Mouse (Mus musculus): Measurements from ENCODE around the gene Tom1l2. TPM values are rescaled to one million over a fixed set of nuclear protein-coding genes. Genes with fewer than 3 reads are reported as not detected.

Tom1l2 gene
- polyA plus RNA-seq, 1 experiment from 2014 or later = 6.8 TPM

DNA sequence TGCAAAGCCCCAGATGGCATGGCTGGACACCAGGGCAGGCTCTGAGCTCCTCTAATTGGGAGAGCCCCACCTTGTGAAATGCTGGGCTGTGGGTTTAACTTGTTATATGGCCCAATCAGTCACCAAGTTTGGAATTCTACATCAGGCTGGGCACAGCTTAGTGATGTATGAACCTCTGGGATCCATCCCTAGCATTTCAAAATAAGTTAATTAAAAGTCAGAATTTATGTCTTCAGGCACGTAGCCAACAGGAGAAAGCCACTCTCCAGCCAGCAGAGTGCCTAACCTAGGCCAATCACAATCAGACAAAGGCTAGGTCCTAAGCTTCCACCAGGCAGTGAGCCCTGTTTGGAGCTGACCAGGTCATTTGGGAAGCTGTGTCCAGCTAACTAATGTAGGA lies 136.0 kb downstream of the Tom1l2 start:
- H3K36me3 ChIP-seq (ENCODE audit: control insufficient read depth, insufficient read depth) = peaks cover 9% of the 10 kb centered on the region
- peaks cover 76% of the 10 kb centered on the region for H3K4me1 ChIP-seq (ENCODE audit: control insufficient read depth, low read depth, low read length)
- H3K27ac ChIP-seq (ENCODE audit: low read length) = peak overlapping the region; percentile 61
- H3K9me3 ChIP-seq (replicated peaks; ENCODE audit: control insufficient read depth, low read length) = no peaks in the 10 kb centered on the region
- H3K27me3 ChIP-seq (ENCODE audit: control insufficient read depth, insufficient read depth, low read depth, low read length) = no peaks in the 10 kb centered on the region
- H3K4me3 ChIP-seq (ENCODE audit: low read depth, low read length) = no peak overlapping the region
- ATAC-seq (ENCODE audit: low read depth) = no peak
- H3K4me2 ChIP-seq (ENCODE audit: low read depth, low read length) = peak overlapping the region; percentile 27
- WGBS (ENCODE audit: insufficient replicate concordance) = 84% methylated on average over 1 of the region's 1 CpGs
- peak overlapping the region; percentile 31 for H3K9ac ChIP-seq (ENCODE audit: low read depth, low read length)

GRCm38 (mm10) chr11:60213266-60213665 lies 139.4 kb downstream of the Tom1l2 start:
- no peak for ATAC-seq (ENCODE audit: low read depth)
- peak overlapping the region; percentile 5; the same call in 1 of the 2 replicates for H3K9ac ChIP-seq (ENCODE audit: low read depth, low read length)
- peaks cover 80% of the 10 kb centered on the region for H3K4me1 ChIP-seq (ENCODE audit: control insufficient read depth, low read depth, low read length)

DNA sequence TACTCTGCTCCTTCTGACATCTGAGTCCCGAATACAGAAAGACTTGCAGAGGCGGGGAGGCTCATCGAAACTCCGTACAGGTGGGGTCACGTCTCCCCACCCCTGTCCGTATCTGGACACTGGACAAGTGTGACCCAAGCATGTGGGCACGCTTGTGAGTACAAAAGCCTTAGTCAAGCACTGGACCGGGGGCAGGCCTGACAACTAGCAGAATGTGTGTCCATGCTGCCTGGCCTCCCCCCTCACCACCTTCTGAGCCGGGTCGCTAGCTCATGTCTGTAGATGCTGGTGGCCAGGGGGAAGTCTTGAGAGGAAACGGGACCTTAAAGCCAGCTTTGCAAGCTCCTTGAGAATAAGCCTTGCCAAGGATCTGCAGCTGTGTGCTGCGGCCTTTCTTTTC lies 140.9 kb downstream of the Tom1l2 start:
- 63% methylated on average over 12 of the region's 12 CpGs for WGBS (ENCODE audit: insufficient replicate concordance)
- H3K4me1 ChIP-seq (ENCODE audit: control insufficient read depth, low read depth, low read length) = peaks cover 71% of the 10 kb centered on the region
- H3K27me3 ChIP-seq (ENCODE audit: control insufficient read depth, insufficient read depth, low read depth, low read length) = no peaks in the 10 kb centered on the region
- no peak for ATAC-seq (ENCODE audit: low read depth)
- H3K36me3 ChIP-seq (ENCODE audit: control insufficient read depth, insufficient read depth) = peaks cover 4% of the 10 kb centered on the region; the same call in 1 of the 2 replicates
- no peak overlapping the region for H3K4me2 ChIP-seq (ENCODE audit: low read depth, low read length)
- no peak overlapping the region for H3K4me3 ChIP-seq (ENCODE audit: low read depth, low read length)
- no peaks in the 10 kb centered on the region for H3K9me3 ChIP-seq (replicated peaks; ENCODE audit: control insufficient read depth, low read length)
- H3K9ac ChIP-seq (ENCODE audit: low read depth, low read length) = no peak overlapping the region
- H3K27ac ChIP-seq (ENCODE audit: low read length) = no peak overlapping the region

More at GRCm38 (mm10) chr11:60213266-60213665, 139.4 kb downstream of the Tom1l2 start:
- 72% methylated on average over 6 of the region's 6 CpGs for WGBS (ENCODE audit: insufficient replicate concordance)
- Histone ChIP-seq H3K27me3 (ENCODE audit: control insufficient read depth, insufficient read depth, low read depth, low read length) (no peaks in the 10 kb centered on the region), H3K9me3 (replicated peaks; ENCODE audit: control insufficient read depth, low read length) (no peaks in the 10 kb centered on the region), H3K27ac (ENCODE audit: low read length) (no peak overlapping the region), H3K4me3 (ENCODE audit: low read depth, low read length) (no peak overlapping the region), H3K4me2 (ENCODE audit: low read depth, low read length) (no peak overlapping the region), H3K36me3 (ENCODE audit: control insufficient read depth, insufficient read depth) (peaks cover 5% of the 10 kb centered on the region)

DNA sequence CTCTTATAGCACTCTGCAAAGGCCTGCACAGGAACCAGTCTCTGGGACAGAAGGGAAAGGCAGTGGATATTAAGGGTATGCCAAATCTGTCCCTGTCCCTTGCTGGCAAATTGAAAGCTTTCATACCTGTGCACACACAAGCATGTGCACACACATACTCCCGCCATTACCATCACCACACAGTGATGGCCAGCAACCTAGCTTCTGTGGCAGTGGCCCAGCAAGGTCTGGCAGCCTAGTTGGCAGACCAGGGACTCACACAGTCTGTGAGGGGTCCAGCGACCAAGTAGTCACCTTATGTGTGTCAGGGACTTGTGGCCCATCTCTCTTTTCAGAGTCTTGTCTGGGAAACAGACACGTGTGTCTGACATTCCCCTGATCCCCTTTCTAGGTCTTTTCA lies 141.6 kb downstream of the Tom1l2 start:
- 59% methylated on average over 3 of the region's 3 CpGs for WGBS (ENCODE audit: insufficient replicate concordance)

GRCm38 (mm10) chr11:60210305-60210724 lies 142.4 kb downstream of the Tom1l2 start:
- Histone ChIP-seq H3K36me3 (ENCODE audit: control insufficient read depth, insufficient read depth) (peaks cover 16% of the 10 kb centered on the region), H3K4me3 (ENCODE audit: low read depth, low read length) (peak overlapping the region; percentile 60), H3K4me2 (ENCODE audit: low read depth, low read length) (peak overlapping the region; percentile 78), H3K27ac (ENCODE audit: low read length) (peak overlapping the region; percentile 83), H3K4me1 (ENCODE audit: control insufficient read depth, low read depth, low read length) (peaks cover 71% of the 10 kb centered on the region), H3K9ac (ENCODE audit: low read depth, low read length) (peak overlapping the region; percentile 63), H3K27me3 (ENCODE audit: control insufficient read depth, insufficient read depth, low read depth, low read length) (no peaks in the 10 kb centered on the region), H3K9me3 (replicated peaks; ENCODE audit: control insufficient read depth, low read length) (no peaks in the 10 kb centered on the region)
- ATAC-seq (ENCODE audit: low read depth) = peak; percentile 91
- under 1% methylated on average over 47 of the region's 47 CpGs for WGBS (ENCODE audit: insufficient replicate concordance)

More for the DNA sequence above, 141.6 kb downstream of the Tom1l2 start:
- H3K27ac ChIP-seq (ENCODE audit: low read length) = peak overlapping the region; percentile 83
- H3K27me3 ChIP-seq (ENCODE audit: control insufficient read depth, insufficient read depth, low read depth, low read length) = no peaks in the 10 kb centered on the region
- no peak overlapping the region for H3K4me3 ChIP-seq (ENCODE audit: low read depth, low read length)
- no peak for ATAC-seq (ENCODE audit: low read depth)
- H3K9me3 ChIP-seq (replicated peaks; ENCODE audit: control insufficient read depth, low read length) = no peaks in the 10 kb centered on the region
- H3K36me3 ChIP-seq (ENCODE audit: control insufficient read depth, insufficient read depth) = peaks cover 10% of the 10 kb centered on the region
- peak overlapping the region; percentile 63 for H3K9ac ChIP-seq (ENCODE audit: low read depth, low read length)
- H3K4me2 ChIP-seq (ENCODE audit: low read depth, low read length) = peak overlapping the region; percentile 78
- peaks cover 72% of the 10 kb centered on the region for H3K4me1 ChIP-seq (ENCODE audit: control insufficient read depth, low read depth, low read length)

GRCm38 (mm10) chr11:60209933-60210249 lies 142.8 kb downstream of the Tom1l2 start:
- H3K9me3 ChIP-seq (replicated peaks; ENCODE audit: control insufficient read depth, low read length) = no peaks in the 10 kb centered on the region
- WGBS (ENCODE audit: insufficient replicate concordance) = 0% methylated on average over 2 of the region's 2 CpGs
- H3K27ac ChIP-seq (ENCODE audit: low read length) = peak overlapping the region; percentile 69
- H3K9ac ChIP-seq (ENCODE audit: low read depth, low read length) = peak overlapping the region; percentile 58
- peaks cover 20% of the 10 kb centered on the region for H3K36me3 ChIP-seq (ENCODE audit: control insufficient read depth, insufficient read depth)
- H3K27me3 ChIP-seq (ENCODE audit: control insufficient read depth, insufficient read depth, low read depth, low read length) = no peaks in the 10 kb centered on the region
- peaks cover 72% of the 10 kb centered on the region for H3K4me1 ChIP-seq (ENCODE audit: control insufficient read depth, low read depth, low read length)
- peak overlapping the region; percentile 78 for H3K4me2 ChIP-seq (ENCODE audit: low read depth, low read length)
- ATAC-seq (ENCODE audit: low read depth) = no peak
- peak overlapping the region; percentile 60 for H3K4me3 ChIP-seq (ENCODE audit: low read depth, low read length)

DNA sequence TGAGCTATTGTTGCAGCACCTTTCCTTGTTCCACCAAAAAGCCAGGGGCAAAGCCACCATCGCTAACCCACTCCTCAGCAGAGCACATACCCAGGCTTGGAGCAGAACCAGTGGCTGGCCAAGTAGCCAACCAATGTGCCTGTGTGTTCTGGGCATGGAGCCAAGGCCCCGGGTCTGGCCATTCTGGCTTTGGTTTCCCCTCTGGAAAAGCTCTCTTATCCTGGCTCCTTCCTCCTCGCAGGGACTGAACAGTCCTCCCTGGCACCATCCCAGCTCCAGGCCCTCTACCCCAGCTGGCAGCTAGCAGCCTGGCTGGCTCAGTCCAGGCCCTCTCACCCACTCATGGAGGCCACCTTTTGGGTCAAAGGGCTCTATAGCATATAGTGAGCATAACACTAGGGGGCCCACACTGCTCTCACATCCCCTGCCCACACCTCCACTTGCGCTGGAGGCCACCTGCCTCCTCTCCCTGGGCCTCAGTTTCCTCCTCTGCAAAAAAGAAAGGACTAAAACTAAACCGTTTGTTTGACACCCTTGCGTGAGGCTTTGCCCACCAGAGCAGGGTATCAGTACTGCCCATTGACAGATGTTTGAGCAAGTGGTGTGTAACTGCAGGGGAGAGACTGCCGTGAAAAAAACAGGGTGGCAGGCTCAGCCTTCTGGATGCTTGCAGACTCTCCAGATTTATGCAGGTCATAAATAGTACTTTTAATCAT lies 143.3 kb downstream of the Tom1l2 start:
- H3K4me1 ChIP-seq (ENCODE audit: control insufficient read depth, low read depth, low read length) = peaks cover 72% of the 10 kb centered on the region
- peak overlapping the region; percentile 58 for H3K9ac ChIP-seq (ENCODE audit: low read depth, low read length)
- WGBS (ENCODE audit: insufficient replicate concordance) = 28% methylated on average over 7 of the region's 7 CpGs
- peak overlapping the region; percentile 78 for H3K4me2 ChIP-seq (ENCODE audit: low read depth, low read length)
- peak overlapping the region; percentile 60 for H3K4me3 ChIP-seq (ENCODE audit: low read depth, low read length)
- ATAC-seq (ENCODE audit: low read depth) = no peak
- peaks cover 25% of the 10 kb centered on the region for H3K36me3 ChIP-seq (ENCODE audit: control insufficient read depth, insufficient read depth)
- H3K27me3 ChIP-seq (ENCODE audit: control insufficient read depth, insufficient read depth, low read depth, low read length) = no peaks in the 10 kb centered on the region
- H3K27ac ChIP-seq (ENCODE audit: low read length) = peak overlapping the region; percentile 69
- H3K9me3 ChIP-seq (replicated peaks; ENCODE audit: control insufficient read depth, low read length) = no peaks in the 10 kb centered on the region

GRCm38 (mm10) chr11:60208712-60209111 lies 144.0 kb downstream of the Tom1l2 start:
- Histone ChIP-seq H3K4me1 (ENCODE audit: control insufficient read depth, low read depth, low read length) (peaks cover 72% of the 10 kb centered on the region), H3K27me3 (ENCODE audit: control insufficient read depth, insufficient read depth, low read depth, low read length) (no peaks in the 10 kb centered on the region), H3K27ac (ENCODE audit: low read length) (peak overlapping the region; percentile 69), H3K4me3 (ENCODE audit: low read depth, low read length) (peak overlapping the region; percentile 60), H3K9me3 (replicated peaks; ENCODE audit: control insufficient read depth, low read length) (no peaks in the 10 kb centered on the region), H3K36me3 (ENCODE audit: control insufficient read depth, insufficient read depth) (peaks cover 32% of the 10 kb centered on the region), H3K9ac (ENCODE audit: low read depth, low read length) (peak overlapping the region; percentile 58), H3K4me2 (ENCODE audit: low read depth, low read length) (peak overlapping the region; percentile 78)
- 49% methylated on average over 4 of the region's 4 CpGs for WGBS (ENCODE audit: insufficient replicate concordance)
- no peak for ATAC-seq (ENCODE audit: low read depth)

DNA sequence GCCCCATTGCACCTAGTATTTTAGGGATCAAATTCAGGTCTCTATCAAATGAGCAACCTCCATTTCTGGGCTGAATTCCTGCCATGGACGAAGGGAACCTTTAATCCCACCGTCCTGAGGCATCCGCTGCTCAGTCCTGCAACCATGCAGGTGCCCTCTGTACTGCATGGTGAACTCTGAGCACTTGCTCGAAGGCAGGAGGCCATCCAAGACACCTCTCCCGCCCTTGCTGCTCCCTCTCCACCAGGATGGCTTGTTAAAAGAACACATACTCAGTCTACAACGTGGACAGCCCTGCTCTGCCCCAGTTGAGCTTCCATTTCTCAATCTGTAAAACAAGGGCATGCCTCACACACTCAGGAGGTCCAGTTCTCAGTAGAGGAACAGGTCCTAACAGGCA lies 144.5 kb downstream of the Tom1l2 start:
- Histone ChIP-seq H3K4me3 (ENCODE audit: low read depth, low read length) (peak overlapping the region; percentile 60), H3K36me3 (ENCODE audit: control insufficient read depth, insufficient read depth) (peaks cover 37% of the 10 kb centered on the region), H3K4me1 (ENCODE audit: control insufficient read depth, low read depth, low read length) (peaks cover 67% of the 10 kb centered on the region), H3K9me3 (replicated peaks; ENCODE audit: control insufficient read depth, low read length) (no peaks in the 10 kb centered on the region), H3K27ac (ENCODE audit: low read length) (peak overlapping the region; percentile 69), H3K27me3 (ENCODE audit: control insufficient read depth, insufficient read depth, low read depth, low read length) (no peaks in the 10 kb centered on the region), H3K9ac (ENCODE audit: low read depth, low read length) (peak overlapping the region; percentile 58), H3K4me2 (ENCODE audit: low read depth, low read length) (peak overlapping the region; percentile 78)
- WGBS (ENCODE audit: insufficient replicate concordance) = 61% methylated on average over 6 of the region's 6 CpGs
- no peak for ATAC-seq (ENCODE audit: low read depth)
